Mouse (Mus musculus) T-helper 2 cell (primary cell): ENCODE data around the gene Rfx4.

Source experiments
- in situ Hi-C: fragments of 300-600 bp; cut with MboI, MseI; formaldehyde crosslinking; loops from one replicate; pipeline ENCODE4 v1.15.1; 2025; ENCODE audit warnings: high pct_unique_total_duplicates

The Rfx4 gene

GRCm38 (mm10) chr10:84867577-84867976, 111.7 kb downstream of the Rfx4 start:
- in situ Hi-C loops: no loop called here

GRCm38 (mm10) chr10:84871285-84871684, 115.4 kb downstream of the Rfx4 start:
- in situ Hi-C loops: no loop called here

- in situ Hi-C loops: no loop called here
Observed at GRCm38 (mm10) chr10:84871921-84872320, 116.1 kb downstream of the Rfx4 start.

GRCm38 (mm10) chr10:84879823-84880571, 124.1 kb downstream of the Rfx4 start:
- in situ Hi-C loops: no loop called here

- in situ Hi-C loops: no loop called here
Observed at GRCm38 (mm10) chr10:84882528-84882927, 126.7 kb downstream of the Rfx4 start.

- in situ Hi-C loops: no loop called here
Observed at GRCm38 (mm10) chr10:84885341-84885884, 129.6 kb downstream of the Rfx4 start.

- in situ Hi-C loops: no loop called here
Observed at GRCm38 (mm10) chr10:84886221-84886627, 130.4 kb downstream of the Rfx4 start.

GRCm38 (mm10) chr10:84886785-84887184, 130.9 kb downstream of the Rfx4 start:
- in situ Hi-C loops: no loop called here

DNA sequence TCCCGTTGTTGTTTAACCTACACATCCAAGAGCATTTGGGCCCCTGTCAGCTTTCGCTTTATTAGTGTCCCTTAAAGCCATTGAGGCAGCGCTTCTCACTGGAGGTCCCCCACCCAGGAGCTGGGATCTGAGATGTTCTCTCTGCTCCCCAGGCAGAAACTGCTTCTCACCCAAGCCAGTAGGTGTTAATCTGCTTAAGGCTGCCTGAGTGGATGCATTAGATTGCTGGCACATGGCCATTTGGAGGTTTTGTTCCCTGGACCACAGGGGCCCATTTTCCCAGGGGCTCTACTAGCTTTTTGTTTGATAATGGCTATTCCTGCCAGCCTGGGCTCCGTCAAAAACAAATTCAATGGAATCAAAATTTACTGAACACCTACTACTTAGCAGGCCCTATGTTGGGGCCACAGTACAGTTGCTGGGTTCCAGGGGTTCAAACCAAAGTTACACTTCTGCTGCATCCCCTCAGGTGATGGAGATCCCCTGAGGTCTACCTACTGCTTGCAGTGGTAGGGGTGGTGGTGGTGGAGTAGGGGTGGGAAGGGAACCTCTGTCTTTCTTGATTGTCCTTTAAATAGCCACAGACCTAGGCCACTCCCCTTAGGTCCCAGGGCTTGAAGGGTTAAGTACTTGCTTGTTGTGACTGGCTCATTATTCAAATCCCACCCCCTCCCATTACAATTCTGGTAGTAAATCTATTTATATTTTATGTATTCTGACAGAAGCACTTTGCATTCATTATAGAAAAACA, 133.4 kb downstream of the Rfx4 start:
- in situ Hi-C loops: no loop called here

GRCm38 (mm10) chr10:84895810-84896358, 140.0 kb downstream of the Rfx4 start:
- in situ Hi-C loops: no loop called here

DNA sequence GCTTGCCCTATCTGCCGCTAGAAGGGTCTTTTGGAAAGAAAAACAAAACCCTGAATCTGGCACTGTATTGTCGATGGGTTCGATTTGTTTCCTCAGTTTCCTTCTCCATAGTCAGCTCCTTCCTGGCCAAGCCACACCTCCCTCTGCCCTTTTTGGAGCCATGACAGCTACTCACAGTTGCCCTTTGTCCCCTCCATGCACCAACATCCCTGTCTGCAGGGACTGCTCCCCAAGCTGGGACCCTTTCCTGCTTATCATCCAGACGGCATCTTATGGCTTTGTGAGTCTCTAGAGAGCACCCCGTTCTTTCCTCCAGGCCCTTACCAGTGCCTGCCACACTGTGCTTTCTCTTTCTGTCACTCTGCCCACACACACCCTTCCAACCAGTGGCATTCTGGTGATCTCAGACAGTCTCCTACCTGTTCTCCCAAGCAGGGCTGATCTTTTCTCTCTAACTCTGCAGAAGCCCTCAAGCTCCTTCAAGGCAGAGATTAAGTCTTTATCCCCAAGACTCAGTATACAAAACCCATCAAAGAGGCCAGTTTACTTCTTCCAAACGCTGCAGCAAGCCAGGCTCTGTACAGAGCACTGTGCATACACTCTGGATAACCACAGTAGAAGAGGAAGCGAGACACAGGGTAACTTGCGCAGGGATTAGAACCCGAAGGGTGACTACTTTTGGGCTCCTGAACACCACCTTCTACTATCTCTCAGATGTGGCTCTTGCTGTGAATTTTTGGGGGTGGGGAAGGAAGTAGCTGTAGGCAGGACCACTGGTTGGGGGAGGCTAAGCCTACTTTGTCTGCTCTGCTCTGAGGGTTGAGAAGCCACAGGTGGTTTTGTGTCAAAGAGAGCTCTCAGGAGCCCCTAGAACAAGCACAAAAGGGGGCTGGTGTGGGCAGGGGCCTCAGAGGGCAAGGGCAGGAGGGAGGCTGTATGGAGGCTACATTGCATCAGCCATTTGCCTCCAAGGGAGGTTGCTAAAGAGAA, 141.4 kb downstream of the Rfx4 start:
- in situ Hi-C loops: no loop called here

- in situ Hi-C loops: no loop called here
Observed at GRCm38 (mm10) chr10:84898144-84898979, 142.5 kb downstream of the Rfx4 start.

- in situ Hi-C loops: no loop called here
Observed at GRCm38 (mm10) chr10:84901676-84902075, 145.8 kb downstream of the Rfx4 start.

- in situ Hi-C loops: no loop called here
Observed at GRCm38 (mm10) chr10:84902213-84902612, 146.4 kb downstream of the Rfx4 start.

DNA sequence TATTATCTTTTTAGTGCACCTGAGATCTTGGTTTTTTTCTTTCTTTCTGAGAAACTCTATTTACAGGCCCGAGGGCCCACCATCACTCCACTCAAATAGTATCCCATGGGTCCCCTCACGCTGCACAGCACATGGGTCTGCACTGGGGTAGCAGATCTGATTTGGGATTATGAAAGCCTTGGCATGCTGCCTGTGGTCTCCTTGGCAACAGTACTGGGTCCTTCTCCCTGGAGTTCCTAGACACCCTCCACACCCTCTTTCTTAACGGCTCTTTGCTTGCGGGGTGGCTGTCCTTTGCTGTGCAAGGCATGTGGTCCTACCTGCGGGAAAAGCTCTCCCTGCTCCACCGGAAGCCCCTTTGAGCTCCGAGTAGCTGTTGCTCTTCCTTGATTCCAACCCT, 147.4 kb downstream of the Rfx4 start:
- in situ Hi-C loops: no loop called here

GRCm38 (mm10) chr10:84903742-84904141, 147.9 kb downstream of the Rfx4 start:
- in situ Hi-C loops: no loop called here

GRCm38 (mm10) chr10:84906895-84907294, 151.0 kb downstream of the Rfx4 start:
- in situ Hi-C loops: no loop called here

- in situ Hi-C loops: no loop called here
Observed at GRCm38 (mm10) chr10:84908006-84908405, 152.1 kb downstream of the Rfx4 start.

DNA sequence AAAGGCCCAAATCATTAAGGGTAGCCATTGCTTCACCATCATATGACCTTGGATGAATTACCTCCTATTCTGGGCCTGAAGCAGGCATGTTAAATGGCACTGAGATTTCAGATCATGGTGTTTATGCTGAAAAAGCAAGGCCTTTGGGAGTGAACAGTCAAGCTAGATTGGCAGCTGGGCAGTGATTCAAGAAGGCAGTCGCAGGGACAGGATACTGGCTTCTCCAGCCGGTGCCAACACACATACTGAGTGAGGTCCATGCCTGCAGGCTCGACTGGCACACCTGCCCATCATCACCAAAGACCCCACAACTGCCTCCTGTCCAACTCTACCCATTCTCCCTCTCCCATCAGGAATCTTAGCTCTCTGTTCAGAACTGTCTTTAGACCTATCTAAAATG, 152.6 kb downstream of the Rfx4 start:
- in situ Hi-C loops: no loop called here
